Mouse (Mus musculus) heart, adult 2 months (tissue): ENCODE measurements around the gene Col8a1.

Source experiments
- CTCF ChIP-seq: fragments of 200-600 bp; IDR thresholded peaks from 2 replicates; pipeline ENCODE4 v1.8.1; 2022; ENCODE audit warnings: antibody characterized with exemption, mild to moderate bottlenecking, moderate library complexity
- POLR2A ChIP-seq: fragments of 200-500 bp; IDR thresholded peaks from 2 replicates; pipeline ENCODE4 v1.6.1; 2011; ENCODE audit warnings: mild to moderate bottlenecking, low read depth, low read length, control low read depth; ENCODE audit not compliant: insufficient read depth

- TF ChIP-seq POLR2A (no peak), CTCF (no peak)
These were observed 5.3 kb upstream of the Col8a1 start for GRCm38 (mm10) chr16:57759862-57760261.
